Mouse (Mus musculus) MEL (cell line): Measurements from ENCODE around the gene Fgfr2.

Source experiments
- CTCF ChIP-seq, 3 experiments: IDR thresholded peaks in 2 of 3; conservative IDR thresholded peaks in 1 of 3; 2 replicates each; pipeline ENCODE4 v1.5.1; 2011 to 2012; ENCODE audit warnings: low read length in 3 of 3, low read depth in 2 of 3, mild to moderate bottlenecking in 2 of 3, improper control_type of control experiment in 1 of 3, inconsistent platforms in 1 of 3, mixed read lengths in 1 of 3, moderate library complexity in 1 of 3; ENCODE audit not compliant: control insufficient read depth in 1 of 3, insufficient read depth in 1 of 3, poor library complexity in 1 of 3, severe bottlenecking in 1 of 3
- EP300 ChIP-seq, 2 experiments: IDR thresholded peaks; 2 replicates each; pipeline ENCODE4 v1.6.1; 2011; ENCODE audit warnings: improper control_type of control experiment in 2 of 2, low read length in 2 of 2, low read depth in 1 of 2, mild to moderate bottlenecking in 1 of 2
- ETS1 ChIP-seq: IDR thresholded peaks from 2 replicates; pipeline ENCODE4 v1.6.1; 2012; ENCODE audit warnings: low read depth, mild to moderate bottlenecking, inconsistent platforms, low read length, improper control_type of control experiment, moderate library complexity
- GABPA ChIP-seq: IDR thresholded peaks from 2 replicates; pipeline ENCODE4 v1.6.1; 2012; ENCODE audit warnings: low read depth, mild to moderate bottlenecking, inconsistent platforms, low read length, improper control_type of control experiment, moderate library complexity
- GATA1 ChIP-seq: IDR thresholded peaks from 2 replicates; pipeline ENCODE4 v1.6.1; 2011; ENCODE audit warnings: low read depth, low read length, improper control_type of control experiment
- HCFC1 ChIP-seq: IDR thresholded peaks from 2 replicates; pipeline ENCODE4 v1.6.1; 2012; ENCODE audit warnings: low read depth, mild to moderate bottlenecking, inconsistent platforms, low read length, improper control_type of control experiment, moderate library complexity
- MAX ChIP-seq: IDR thresholded peaks from 2 replicates; pipeline ENCODE4 v1.6.1; 2011; ENCODE audit warnings: low read length, improper control_type of control experiment
- MYB ChIP-seq: IDR thresholded peaks from 2 replicates; pipeline ENCODE4 v1.6.1; 2011; ENCODE audit warnings: mild to moderate bottlenecking, low read depth, low read length, improper control_type of control experiment
- POLR2A ChIP-seq, 2 experiments: IDR thresholded peaks; 2 replicates each; pipeline ENCODE4 v1.6.1; 2011 to 2012; ENCODE audit warnings: low read length in 2 of 2, mild to moderate bottlenecking in 2 of 2, control low read depth in 1 of 2, improper control_type of control experiment in 1 of 2, low read depth in 1 of 2, moderate library complexity in 1 of 2; ENCODE audit not compliant: control insufficient read depth in 1 of 2, insufficient read depth in 1 of 2, poor library complexity in 1 of 2
- POLR2AphosphoS2 ChIP-seq: IDR thresholded peaks from 2 replicates; pipeline ENCODE4 v1.6.1; 2011; ENCODE audit warnings: low read length, improper control_type of control experiment
- POLR2AphosphoS5 ChIP-seq: IDR thresholded peaks from 2 replicates; pipeline ENCODE4 v1.6.1; 2012; ENCODE audit warnings: low read depth, borderline replicate concordance, mild to moderate bottlenecking, inconsistent platforms, low read length, moderate library complexity, mixed read lengths
- TBP ChIP-seq: IDR thresholded peaks from 2 replicates; pipeline ENCODE4 v1.8.0; 2011; ENCODE audit warnings: low read depth, low read length, improper control_type of control experiment
- ZC3H11A ChIP-seq: IDR thresholded peaks from 2 replicates; pipeline ENCODE4 v1.6.1; 2012; ENCODE audit warnings: low read depth, mild to moderate bottlenecking, inconsistent platforms, low read length, improper control_type of control experiment

- TF ChIP-seq EP300 (IDR thresholded peaks at IDR 0.05; ENCODE audit: low read depth in 1 of 2, low read length in 2 of 2) = no peak
- TF ChIP-seq HCFC1 = no peak
- no peak for TF ChIP-seq POLR2AphosphoS2
- TF ChIP-seq POLR2AphosphoS5 = no peak
- TF ChIP-seq CTCF (IDR thresholded peaks at IDR 0.05 in 2 of 3, conservative IDR thresholded peaks at IDR 0.05 in 1 of 3; ENCODE audit: control insufficient read depth in 1 of 3, insufficient read depth in 1 of 3, low read depth in 2 of 3, low read length in 3 of 3, poor library complexity in 1 of 3, severe bottlenecking in 1 of 3) = no peak
- no peak for TF ChIP-seq TBP
- no peak for TF ChIP-seq ETS1
- no peak for TF ChIP-seq POLR2A (IDR thresholded peaks at IDR 0.05; ENCODE audit: control insufficient read depth in 1 of 2, insufficient read depth in 1 of 2, low read depth in 1 of 2, low read length in 2 of 2, poor library complexity in 1 of 2)
- no peak for TF ChIP-seq GABPA
- no peak for TF ChIP-seq MAX
- TF ChIP-seq ZC3H11A = no peak
- TF ChIP-seq GATA1 = no peak
- TF ChIP-seq MYB = no peak
Observed at GRCm38 (mm10) chr7:132800868-132801267, 322.3 kb downstream of the Fgfr2 start.
